Mouse (Mus musculus): ENCODE results near the gene Ttc27.
"Not testable (repeated sequence)": the region's sequence is repeated elsewhere in the genome, so short reads cannot be mapped to it uniquely, and the experiment has no call there.

GRCm38 (mm10) chr17:74701661-74702060 lies 15.9 kb upstream of the Ttc27 start:
- not testable (repeated sequence) for TF ChIP-seq CTCF (IDR thresholded peaks at IDR 0.05; ENCODE audit: low read depth, low read length); POLR2A (IDR thresholded peaks at IDR 0.05; ENCODE audit: insufficient read depth, low read length)
